Mouse (Mus musculus): ENCODE results near the gene Stxbp5l.
"Not testable (repeated sequence)": the region's sequence is repeated elsewhere in the genome, so short reads cannot be mapped to it uniquely, and the experiment has no call there.

- TF ChIP-seq CTCF (IDR thresholded peaks at IDR 0.05; ENCODE audit: low read depth, low read length); POLR2A (IDR thresholded peaks at IDR 0.05; ENCODE audit: borderline replicate concordance, low read depth, low read length): not testable (repeated sequence)
These were observed 259.6 kb downstream of the Stxbp5l start for GRCm38 (mm10) chr16:37125190-37125589.
